Mouse (Mus musculus) urinary bladder, postnatal 36 days (tissue): ENCODE data around the gene Gdnf.

Source experiments
- DNase-seq, 2 experiments: peaks; one replicate each; pipeline ENCODE4 v3.0.0; 2022; ENCODE audit warnings: low spot score in 2 of 2, mixed read lengths in 1 of 2

Gdnf gene

DNA sequence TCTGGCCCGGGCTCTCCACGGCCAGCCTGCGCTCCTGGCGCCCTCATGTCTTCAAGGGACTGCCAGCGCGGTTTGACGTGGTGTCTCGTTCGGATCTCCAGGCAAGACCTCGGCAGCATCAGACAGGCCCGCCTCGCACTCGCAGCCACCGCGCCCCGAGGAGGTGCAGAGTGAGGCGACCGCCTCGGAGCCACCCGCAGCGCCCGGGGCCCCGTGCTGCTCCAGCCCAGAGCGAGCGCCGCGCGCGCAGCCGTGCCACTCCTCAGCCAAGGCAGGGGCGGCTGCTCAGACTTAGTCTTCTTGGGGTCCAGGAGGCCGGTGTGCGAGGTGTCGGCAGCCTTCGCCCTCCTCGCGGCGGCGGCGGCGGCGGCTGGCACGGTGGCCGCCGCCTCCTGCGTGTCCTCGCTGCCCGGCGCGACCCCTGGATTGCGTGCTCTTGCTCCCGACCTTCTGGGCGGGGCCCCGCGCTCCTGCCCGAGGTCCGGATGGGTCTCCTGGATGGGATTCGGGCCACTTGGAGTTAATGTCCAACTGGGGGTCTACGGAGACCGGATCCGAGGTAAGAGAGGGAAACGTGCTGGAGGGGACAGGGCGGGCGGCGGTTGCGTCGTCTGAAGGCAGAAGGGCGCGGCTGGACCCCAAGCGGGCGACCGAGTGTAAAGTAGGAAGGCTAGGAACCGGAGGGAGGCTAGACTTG is at the start of gene Gdnf:
Gene Gdnf (plus strand): TSS at position 291 of the 697 bp plus-strand sequence.
- no peak for DNase-seq

DNA sequence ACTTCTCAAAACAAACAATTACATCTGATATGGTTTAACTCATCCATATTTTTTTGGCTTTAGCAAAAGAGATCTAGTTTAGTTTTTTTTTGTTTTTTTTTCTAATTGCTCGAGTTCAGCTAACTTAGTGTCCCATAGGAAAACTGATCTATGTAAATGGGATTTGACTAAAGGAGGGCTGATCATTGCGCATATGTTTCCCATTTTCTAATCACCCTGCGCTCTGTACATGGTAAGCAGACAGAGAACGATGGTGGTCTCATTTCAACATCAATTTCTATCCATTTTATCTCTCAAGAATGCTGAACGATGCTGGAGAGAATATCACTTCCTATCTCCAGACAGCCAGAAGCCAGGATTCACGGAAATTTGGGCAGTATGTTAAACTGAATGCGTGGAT is 43.5 kb upstream of the Gdnf start:
- DNase-seq: no peak

DNA sequence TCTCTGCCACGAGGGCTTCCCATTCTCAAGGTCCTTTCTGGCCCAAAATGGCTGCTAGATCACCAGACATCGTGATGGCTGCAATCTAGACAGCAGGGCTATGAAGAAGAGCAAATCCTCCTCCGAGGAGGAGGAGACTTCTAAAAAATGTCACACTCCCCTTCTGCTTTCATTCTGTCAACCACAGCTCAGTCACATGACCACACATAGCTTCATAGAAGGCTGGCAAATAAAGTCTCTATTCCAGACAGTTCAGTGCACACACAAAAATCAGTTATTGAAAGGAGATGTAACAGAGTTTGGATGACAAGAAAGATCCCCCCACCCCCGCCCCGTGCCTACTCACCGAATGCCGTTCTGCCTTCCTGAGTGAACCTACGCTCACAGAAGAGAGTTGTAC is 37.7 kb upstream of the Gdnf start:
- DNase-seq: no peak

DNA sequence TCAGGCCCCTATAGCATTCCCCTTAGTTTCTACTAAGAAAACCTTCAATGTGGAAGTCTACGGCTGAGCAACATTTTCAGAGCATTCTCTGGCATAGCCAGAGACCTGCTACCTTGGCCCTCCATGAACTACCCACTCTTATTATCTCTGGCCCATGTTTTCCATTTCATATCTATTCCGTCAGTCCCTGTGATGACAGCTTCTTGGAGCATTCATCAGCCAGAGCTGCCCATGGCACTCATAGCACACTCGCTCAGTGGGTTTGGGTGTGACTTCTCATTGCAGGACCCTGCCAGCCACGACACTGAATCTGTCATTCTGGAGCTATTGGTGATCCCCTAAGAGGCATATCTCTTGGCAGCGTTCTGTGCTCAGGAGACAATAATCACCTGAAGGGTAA is 29.1 kb upstream of the Gdnf start:
- DNase-seq: no peak

GRCm38 (mm10) chr15:7809841-7810391 is 730 bp upstream of the Gdnf start:
- no peak for DNase-seq

DNA sequence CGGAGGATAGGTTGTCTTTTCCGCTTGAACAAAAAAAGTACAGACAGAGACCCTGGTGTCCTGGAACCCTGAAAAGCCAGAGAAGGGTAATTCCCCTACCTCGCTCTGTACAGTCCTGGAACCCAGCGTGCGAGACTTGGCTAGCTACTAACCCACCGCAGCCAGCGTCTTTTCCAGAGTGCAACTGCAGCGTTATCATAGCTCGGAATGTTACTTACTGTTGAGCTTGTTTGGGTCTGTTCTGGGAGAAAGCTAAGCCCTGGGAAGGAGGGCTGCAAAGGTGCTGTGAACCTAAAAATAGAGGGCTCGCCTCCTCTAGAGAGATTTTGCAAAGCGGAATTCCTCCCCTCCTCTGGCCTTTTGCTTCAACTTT is 593 bp downstream of the Gdnf start:
- DNase-seq: no peak

DNA sequence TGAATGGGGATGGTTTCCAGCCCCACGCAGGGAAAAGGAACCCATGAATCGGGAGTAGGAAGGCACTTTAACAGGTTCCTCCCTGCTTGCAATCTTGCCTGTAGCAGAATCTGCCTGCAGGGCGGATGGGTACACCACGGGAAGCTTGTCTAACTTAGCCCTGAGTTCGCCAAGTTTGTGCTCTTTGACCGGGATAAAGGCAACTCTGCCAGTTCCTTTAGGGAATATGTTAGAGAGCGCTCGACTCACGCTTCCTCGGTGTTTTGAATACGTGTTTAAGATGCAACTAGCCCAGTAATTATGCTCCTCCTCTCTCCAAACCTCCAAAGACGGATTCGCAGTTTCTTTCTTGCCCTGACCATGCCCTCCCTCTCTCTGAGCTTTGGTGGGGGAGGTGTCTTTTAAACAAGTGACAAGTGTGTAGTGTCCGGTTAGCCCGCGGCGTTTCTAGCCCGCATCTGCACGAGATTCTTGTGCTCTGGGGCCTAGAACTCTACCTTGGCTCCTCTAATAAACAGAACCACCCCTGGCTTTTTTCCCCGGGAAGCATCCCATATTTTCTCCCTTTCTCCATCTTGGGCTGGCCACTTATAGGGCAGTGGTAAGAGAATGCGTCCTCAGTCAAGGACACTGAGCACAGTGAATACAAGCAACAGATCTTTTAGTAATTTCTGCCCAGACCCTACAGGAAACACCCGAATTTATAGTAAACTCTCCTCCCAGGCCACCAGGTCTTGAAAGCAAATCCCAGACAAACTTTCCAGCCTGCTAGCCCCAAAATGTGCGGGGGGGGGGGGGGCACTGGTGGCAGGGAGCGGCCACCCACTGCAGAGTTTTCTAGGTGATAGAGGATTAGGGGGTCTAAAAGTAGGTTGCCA is 1.4 kb downstream of the Gdnf start:
- DNase-seq: no peak

GRCm38 (mm10) chr15:7812872-7813530 is 2.4 kb downstream of the Gdnf start:
- peak; percentile 53 to 62 for DNase-seq

DNA sequence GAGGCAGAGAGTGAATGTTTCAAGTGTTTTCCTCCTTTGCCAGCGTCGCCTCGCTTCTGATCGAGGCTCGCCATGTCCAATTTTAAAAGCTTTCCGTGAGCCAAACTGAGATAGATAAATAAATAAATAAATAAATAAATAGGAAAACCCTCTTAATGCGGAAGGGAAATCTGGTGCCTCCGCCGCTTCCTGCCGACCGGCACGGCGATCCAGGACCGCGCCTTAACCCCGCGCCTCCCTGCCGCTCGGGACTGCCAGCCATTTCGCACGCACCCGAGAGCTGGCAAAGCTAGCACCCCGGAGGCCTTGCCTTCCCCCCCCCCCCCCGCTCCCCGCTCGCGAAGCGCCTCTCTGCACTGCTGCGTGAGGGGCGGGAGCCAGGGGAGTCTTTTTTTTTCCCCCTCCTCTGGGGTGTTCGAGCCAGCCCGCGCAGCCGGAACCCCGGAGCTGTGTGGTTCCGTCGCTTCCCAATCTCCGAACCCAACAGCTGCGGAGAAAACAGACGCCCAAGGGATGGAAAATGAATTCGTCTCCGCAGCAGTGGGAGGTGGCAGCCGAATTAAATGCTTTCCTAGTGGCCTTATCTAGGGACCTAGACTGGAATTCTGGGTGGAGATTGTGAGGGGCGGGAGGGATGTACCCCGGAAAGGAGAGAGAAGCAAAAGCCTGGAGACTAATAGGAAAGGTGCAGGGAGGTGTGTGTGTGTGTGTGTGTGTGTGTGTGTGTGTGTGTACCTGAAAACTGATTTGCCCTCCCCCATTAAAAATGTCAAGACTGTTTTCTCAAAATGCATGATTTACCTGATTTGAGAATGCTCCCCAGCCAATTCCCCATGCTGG is 3.1 kb downstream of the Gdnf start:
- no peak for DNase-seq

DNA sequence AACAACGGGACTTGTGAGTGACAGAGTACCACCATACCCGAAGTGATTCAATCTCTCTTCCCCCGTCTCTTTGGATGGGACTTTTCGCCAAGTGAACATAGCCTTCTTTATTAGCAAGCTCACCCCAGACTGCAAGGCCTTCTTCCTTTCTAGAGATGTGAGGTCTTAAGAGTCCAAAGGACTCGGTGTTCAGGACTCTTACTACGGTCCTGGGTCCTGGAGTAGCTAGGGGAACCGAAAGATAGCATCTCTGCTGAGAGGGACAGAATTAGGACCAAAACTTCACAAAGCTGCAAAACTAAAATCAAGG is 3.7 kb downstream of the Gdnf start:
- DNase-seq: no peak

DNA sequence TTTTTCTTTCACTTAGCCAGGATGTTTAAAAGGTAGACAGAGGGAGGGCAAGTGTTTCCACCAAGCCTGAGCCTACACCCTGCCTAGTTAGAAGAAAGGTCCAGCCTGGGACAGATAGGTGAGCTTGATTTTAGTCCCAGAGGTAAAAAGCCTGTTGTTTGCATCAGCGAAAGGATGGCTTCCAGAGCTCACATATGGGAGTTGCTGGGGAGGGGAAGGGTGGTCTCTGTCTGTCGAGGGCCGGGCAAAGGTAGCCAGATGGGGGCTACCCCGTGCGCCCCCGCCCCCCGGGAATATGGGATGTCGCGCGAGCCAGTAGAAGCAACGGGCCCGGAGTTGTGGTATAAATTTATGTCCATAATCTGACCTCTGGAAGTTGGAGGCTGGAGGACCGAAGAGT is 4.3 kb downstream of the Gdnf start:
- no peak for DNase-seq

- DNase-seq: no peak
These were observed 4.9 kb downstream of the Gdnf start for GRCm38 (mm10) chr15:7815521-7815944.

- DNase-seq: no peak
These were observed 13.2 kb downstream of the Gdnf start for GRCm38 (mm10) chr15:7823886-7824285.

- DNase-seq: no peak
These were observed 14.9 kb downstream of the Gdnf start for GRCm38 (mm10) chr15:7825530-7825929.

GRCm38 (mm10) chr15:7835404-7835803 is 24.8 kb downstream of the Gdnf start:
- no peak for DNase-seq

DNA sequence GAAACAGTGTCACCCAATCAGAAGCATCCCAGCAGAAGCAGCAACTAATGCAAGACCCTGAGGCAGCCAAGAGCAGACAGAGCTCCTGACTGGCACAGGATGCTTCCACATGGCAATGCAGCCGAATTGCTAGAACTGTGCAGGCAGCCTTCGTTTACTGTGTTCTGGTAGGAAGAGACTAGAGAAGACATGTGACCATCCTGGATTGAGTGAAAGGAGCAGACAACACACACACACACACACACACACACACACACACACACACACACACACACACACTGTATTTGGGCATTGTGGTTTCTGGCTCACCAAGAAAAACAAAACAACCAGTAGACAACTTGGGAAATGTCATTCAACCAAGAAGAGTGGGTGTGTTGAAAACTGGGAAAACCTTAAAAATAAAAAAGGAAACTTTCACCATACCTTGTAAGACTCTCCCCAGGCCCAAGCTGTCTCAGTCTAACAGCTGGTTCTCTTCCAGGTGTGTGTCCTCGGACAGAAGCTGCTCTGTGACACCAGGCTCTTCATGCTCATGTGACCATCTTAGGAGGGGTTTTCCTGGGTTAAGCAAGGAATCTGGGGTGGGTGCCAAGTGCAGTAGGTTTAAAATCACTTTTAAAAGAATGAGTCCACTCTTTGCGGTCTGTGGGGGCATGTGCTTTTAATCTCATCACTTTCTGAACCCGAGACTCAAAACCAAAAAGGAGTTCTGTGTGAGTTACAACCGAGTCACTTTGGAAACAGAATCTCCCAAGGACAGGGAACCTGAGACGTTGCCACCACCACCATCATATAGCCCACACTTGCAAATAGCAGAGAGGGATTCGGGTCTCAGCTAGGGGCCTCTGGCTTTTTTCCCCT is 27.6 kb downstream of the Gdnf start:
- no peak for DNase-seq

GRCm38 (mm10) chr15:7838921-7839309 is 28.3 kb downstream of the Gdnf start:
- no peak for DNase-seq

DNA sequence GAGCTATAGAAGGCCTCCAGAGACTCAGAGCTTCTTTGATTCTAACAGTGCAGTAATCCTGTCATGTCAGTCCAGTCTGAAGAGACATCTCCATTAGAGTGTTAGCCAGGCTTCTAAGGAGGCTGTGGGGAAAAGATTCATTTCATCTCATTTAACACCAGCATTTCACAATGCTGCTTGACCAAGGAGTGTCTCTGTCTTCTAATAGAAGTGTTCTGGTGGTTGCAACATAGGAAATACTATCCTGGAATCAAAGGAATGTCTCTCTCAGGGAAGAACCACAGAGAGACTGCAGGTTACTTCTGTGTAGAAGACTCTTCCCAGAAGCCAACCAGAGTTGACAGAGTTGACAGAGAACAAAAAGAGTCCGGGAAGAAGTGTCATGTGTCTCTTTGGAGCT is 31.0 kb downstream of the Gdnf start:
- DNase-seq: no peak

DNA sequence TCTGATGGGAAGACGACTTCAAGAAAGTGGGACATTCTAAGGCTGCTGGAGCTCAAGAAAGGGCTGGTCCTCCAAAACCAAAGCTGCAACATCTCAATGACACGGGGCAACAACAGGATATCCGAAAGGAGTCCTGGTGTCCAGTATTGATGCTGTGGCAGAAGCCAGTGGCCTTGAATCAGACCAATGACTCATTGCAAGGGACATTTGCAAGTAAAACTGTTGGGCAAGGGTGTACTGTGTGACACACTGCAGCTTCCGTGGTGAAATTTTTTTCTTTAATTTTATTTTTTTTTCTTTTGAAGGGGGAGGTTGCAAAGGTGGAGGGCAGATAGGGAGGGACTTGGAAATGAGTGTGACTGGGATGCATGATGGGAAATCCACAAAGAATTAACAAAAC is 31.8 kb downstream of the Gdnf start:
- no peak for DNase-seq

GRCm38 (mm10) chr15:7857418-7857817 is 46.8 kb downstream of the Gdnf start:
- DNase-seq: no peak

- no peak for DNase-seq
These were observed 48.2 kb downstream of the Gdnf start for GRCm38 (mm10) chr15:7858841-7859240.
